Mouse (Mus musculus) hindbrain, embryonic 12.5 days (tissue): ENCODE results near the gene Rnf6. TPM values are rescaled to one million over a fixed set of nuclear protein-coding genes. Genes with fewer than 3 reads are reported as not detected.

Experiments
- ATAC-seq: fragments of 200-750 bp; cut with Nextera tagmentation; 2 replicates; pipeline ENCODE4 v1.8.0; 2017; ENCODE audit warnings: moderate TSS enrichment; ENCODE audit not compliant: low FRiP score
- H3K27ac ChIP-seq: fragments of 300-500 bp; sonication (generic); 2 replicates; pipeline ENCODE4 v1.5.1; 2016; ENCODE audit warnings: mild to moderate bottlenecking
- H3K27me3 ChIP-seq: fragments of 300-500 bp; sonication (generic); 2 replicates; pipeline ENCODE4 v1.6.1; 2016; ENCODE audit warnings: mild to moderate bottlenecking
- H3K36me3 ChIP-seq: fragments of 300-500 bp; sonication (generic); 2 replicates; pipeline ENCODE4 v1.6.1; 2016; ENCODE audit warnings: mild to moderate bottlenecking
- H3K4me1 ChIP-seq: fragments of 300-500 bp; sonication (generic); 2 replicates; pipeline ENCODE4 v1.6.1; 2016
- H3K4me2 ChIP-seq: fragments of 300-500 bp; sonication (generic); replicated peaks from 2 replicates; pipeline ENCODE4 v1.6.1; 2016; ENCODE audit warnings: mild to moderate bottlenecking
- H3K4me3 ChIP-seq: fragments of 300-500 bp; sonication (generic); 2 replicates; pipeline ENCODE4 v1.5.1; 2016; ENCODE audit warnings: mild to moderate bottlenecking
- H3K9ac ChIP-seq: fragments of 300-500 bp; sonication (generic); 2 replicates; pipeline ENCODE4 v1.6.1; 2016; ENCODE audit warnings: mild to moderate bottlenecking, moderate library complexity
- H3K9me3 ChIP-seq: fragments of 300-500 bp; sonication (generic); replicated peaks from 2 replicates; pipeline ENCODE4 v1.6.1; 2016; ENCODE audit warnings: mild to moderate bottlenecking
- WGBS: fragments of 180-500 bp; shearing (Covaris S2); methylation state at CpG from one replicate; pipeline ENCODE4 v1.1.7; 2016; 5-methylcytosine and 5-hydroxymethylcytosine counted together
- polyA plus RNA-seq: library from polyadenylated mRNA; unstranded; fragments of >200 nt; fragmentation: Nextera tagmentation; extraction: Ambion mirVana; gene quantifications from 2 replicates; pipeline ENCODE4 v1.2.1, GENCODE M21; 2016

Gene Rnf6
- polyA plus RNA-seq, 1 experiment from 2014 or later = 23.5 TPM

- no peak overlapping the region for H3K27ac ChIP-seq
- no peak overlapping the region for H3K4me3 ChIP-seq
- peaks cover 5% of the 10 kb centered on the region; the same call in 1 of the 2 replicates for H3K36me3 ChIP-seq
- H3K9me3 ChIP-seq = no peaks in the 10 kb centered on the region
- no peak for ATAC-seq
- WGBS = 84% methylated on average over 5 of the region's 5 CpGs
- peaks cover 9% of the 10 kb centered on the region for H3K4me1 ChIP-seq
- H3K27me3 ChIP-seq = no peaks in the 10 kb centered on the region
- H3K4me2 ChIP-seq = no peak overlapping the region
- no peak overlapping the region for H3K9ac ChIP-seq
Observed at GRCm38 (mm10) chr5:146223786-146224185, 2.4 kb upstream of the Rnf6 start.

- H3K4me3 ChIP-seq = peak overlapping the region; percentile 74
- 38% methylated on average over 6 of the region's 6 CpGs for WGBS
- peak overlapping the region; percentile 51 for H3K4me2 ChIP-seq
- peaks cover 18% of the 10 kb centered on the region for H3K36me3 ChIP-seq
- ATAC-seq = no peak
- peak overlapping the region; percentile 97 for H3K27ac ChIP-seq
- no peaks in the 10 kb centered on the region for H3K27me3 ChIP-seq
- H3K4me1 ChIP-seq = peaks cover 9% of the 10 kb centered on the region
- no peaks in the 10 kb centered on the region for H3K9me3 ChIP-seq
- H3K9ac ChIP-seq = peak overlapping the region; percentile 73
Observed at GRCm38 (mm10) chr5:146221722-146222121, 367 bp upstream of the Rnf6 start.

- Histone ChIP-seq H3K9me3 (no peaks in the 10 kb centered on the region), H3K27ac (peak overlapping the region; percentile 97; the same call in 1 of the 2 replicates), H3K27me3 (no peaks in the 10 kb centered on the region), H3K4me1 (peaks cover 9% of the 10 kb centered on the region), H3K4me3 (peak overlapping the region; percentile 74), H3K9ac (peak overlapping the region; percentile 73), H3K4me2 (peak overlapping the region; percentile 51), H3K36me3 (peaks cover 26% of the 10 kb centered on the region)
- 10% methylated on average over 13 of the region's 13 CpGs for WGBS
- peak; percentile 66 for ATAC-seq
Observed at GRCm38 (mm10) chr5:146220501-146220878, 865 bp downstream of the Rnf6 start.

- no peak for ATAC-seq
Observed at GRCm38 (mm10) chr5:146205537-146205936, 15.8 kb downstream of the Rnf6 start.

GRCm38 (mm10) chr5:146203921-146204320 is 17.4 kb downstream of the Rnf6 start:
- Histone ChIP-seq H3K9ac (no peak overlapping the region), H3K27ac (no peak overlapping the region), H3K4me2 (no peak overlapping the region), H3K36me3 (peaks cover 70% of the 10 kb centered on the region), H3K27me3 (no peaks in the 10 kb centered on the region), H3K9me3 (0 out of 2 replicates have a peak, but pooled peaks cover 4% of the 10 kb centered on the region), H3K4me3 (no peak overlapping the region), H3K4me1 (no peaks in the 10 kb centered on the region)
- 89% methylated on average over 2 of the region's 2 CpGs for WGBS
- no peak for ATAC-seq

More at GRCm38 (mm10) chr5:146205537-146205936, 15.8 kb downstream of the Rnf6 start:
- H3K9ac ChIP-seq = no peak overlapping the region
- no peaks in the 10 kb centered on the region for H3K27me3 ChIP-seq
- no peak overlapping the region for H3K27ac ChIP-seq
- 0 out of 2 replicates have a peak, but pooled peaks cover 4% of the 10 kb centered on the region for H3K9me3 ChIP-seq
- WGBS = 94% methylated on average over 5 of the region's 5 CpGs
- no peak overlapping the region for H3K4me2 ChIP-seq
- no peak overlapping the region for H3K4me3 ChIP-seq
- peaks cover 82% of the 10 kb centered on the region for H3K36me3 ChIP-seq
- H3K4me1 ChIP-seq = no peaks in the 10 kb centered on the region

GRCm38 (mm10) chr5:146200580-146200979 is 20.8 kb downstream of the Rnf6 start:
- Histone ChIP-seq H3K4me3 (no peak overlapping the region), H3K4me2 (no peak overlapping the region), H3K4me1 (no peaks in the 10 kb centered on the region), H3K27ac (no peak overlapping the region), H3K27me3 (no peaks in the 10 kb centered on the region), H3K9ac (no peak overlapping the region), H3K36me3 (peaks cover 37% of the 10 kb centered on the region), H3K9me3 (0 out of 2 replicates have a peak, but pooled peaks cover 4% of the 10 kb centered on the region)
- no peak for ATAC-seq
- 95% methylated on average over 6 of the region's 6 CpGs for WGBS

GRCm38 (mm10) chr5:146199540-146199939 is 21.8 kb downstream of the Rnf6 start:
- WGBS = 81% methylated on average over 2 of the region's 2 CpGs
- H3K9me3 ChIP-seq = 0 out of 2 replicates have a peak, but pooled peaks cover 4% of the 10 kb centered on the region
- no peak overlapping the region for H3K9ac ChIP-seq
- H3K27me3 ChIP-seq = no peaks in the 10 kb centered on the region
- H3K27ac ChIP-seq = no peak overlapping the region
- peaks cover 27% of the 10 kb centered on the region for H3K36me3 ChIP-seq
- no peak overlapping the region for H3K4me3 ChIP-seq
- H3K4me2 ChIP-seq = no peak overlapping the region
- ATAC-seq = no peak
- no peaks in the 10 kb centered on the region for H3K4me1 ChIP-seq

GRCm38 (mm10) chr5:146199073-146199472 is 22.3 kb downstream of the Rnf6 start:
- Histone ChIP-seq H3K27ac (no peak overlapping the region), H3K9me3 (0 out of 2 replicates have a peak, but pooled peaks cover 4% of the 10 kb centered on the region), H3K9ac (no peak overlapping the region), H3K4me3 (no peak overlapping the region), H3K4me1 (no peaks in the 10 kb centered on the region), H3K4me2 (no peak overlapping the region), H3K36me3 (peaks cover 22% of the 10 kb centered on the region), H3K27me3 (no peaks in the 10 kb centered on the region)
- ATAC-seq = no peak

- H3K27me3 ChIP-seq = no peaks in the 10 kb centered on the region
- no peak for ATAC-seq
- H3K9ac ChIP-seq = no peak overlapping the region
- 82% methylated on average over 8 of the region's 8 CpGs for WGBS
- H3K4me2 ChIP-seq = no peak overlapping the region
- no peak overlapping the region for H3K27ac ChIP-seq
- H3K4me3 ChIP-seq = no peak overlapping the region
- H3K4me1 ChIP-seq = no peaks in the 10 kb centered on the region
- H3K36me3 ChIP-seq = no peaks in the 10 kb centered on the region; the same call in 1 of the 2 replicates
- H3K9me3 ChIP-seq = 0 out of 2 replicates have a peak, but pooled peaks cover 5% of the 10 kb centered on the region
Observed at GRCm38 (mm10) chr5:146193360-146193759, 28.0 kb downstream of the Rnf6 start.

- Histone ChIP-seq H3K27me3 (no peaks in the 10 kb centered on the region), H3K4me1 (no peaks in the 10 kb centered on the region), H3K4me2 (no peak overlapping the region), H3K9me3 (0 out of 2 replicates have a peak, but pooled peaks cover 5% of the 10 kb centered on the region), H3K27ac (no peak overlapping the region), H3K9ac (no peak overlapping the region), H3K36me3 (no peaks in the 10 kb centered on the region; the same call in 1 of the 2 replicates), H3K4me3 (no peak overlapping the region)
- ATAC-seq = no peak
- WGBS = 65% methylated on average over 3 of the region's 3 CpGs
Observed at GRCm38 (mm10) chr5:146190501-146191269, 30.7 kb downstream of the Rnf6 start.

GRCm38 (mm10) chr5:146190093-146190492 is 31.3 kb downstream of the Rnf6 start:
- Histone ChIP-seq H3K36me3 (no peaks in the 10 kb centered on the region; the same call in 1 of the 2 replicates), H3K9ac (no peak overlapping the region), H3K4me1 (no peaks in the 10 kb centered on the region), H3K4me3 (no peak overlapping the region), H3K27ac (no peak overlapping the region), H3K9me3 (0 out of 2 replicates have a peak, but pooled peaks cover 5% of the 10 kb centered on the region), H3K27me3 (no peaks in the 10 kb centered on the region), H3K4me2 (no peak overlapping the region)
- no peak for ATAC-seq
- WGBS = 73% methylated on average over 4 of the region's 4 CpGs

- Histone ChIP-seq H3K27ac (no peak overlapping the region), H3K9ac (no peak overlapping the region), H3K4me2 (no peak overlapping the region), H3K36me3 (no peaks in the 10 kb centered on the region), H3K9me3 (peaks cover 10% of the 10 kb centered on the region; the same call in 1 of the 2 replicates), H3K4me1 (no peaks in the 10 kb centered on the region), H3K4me3 (no peak overlapping the region), H3K27me3 (no peaks in the 10 kb centered on the region)
- no peak for ATAC-seq
- 89% methylated on average over 7 of the region's 7 CpGs for WGBS
Observed at GRCm38 (mm10) chr5:146188712-146189111, 32.6 kb downstream of the Rnf6 start.
